Mouse (Mus musculus): ENCODE results near the gene Wdr74.

The Wdr74 gene

DNA sequence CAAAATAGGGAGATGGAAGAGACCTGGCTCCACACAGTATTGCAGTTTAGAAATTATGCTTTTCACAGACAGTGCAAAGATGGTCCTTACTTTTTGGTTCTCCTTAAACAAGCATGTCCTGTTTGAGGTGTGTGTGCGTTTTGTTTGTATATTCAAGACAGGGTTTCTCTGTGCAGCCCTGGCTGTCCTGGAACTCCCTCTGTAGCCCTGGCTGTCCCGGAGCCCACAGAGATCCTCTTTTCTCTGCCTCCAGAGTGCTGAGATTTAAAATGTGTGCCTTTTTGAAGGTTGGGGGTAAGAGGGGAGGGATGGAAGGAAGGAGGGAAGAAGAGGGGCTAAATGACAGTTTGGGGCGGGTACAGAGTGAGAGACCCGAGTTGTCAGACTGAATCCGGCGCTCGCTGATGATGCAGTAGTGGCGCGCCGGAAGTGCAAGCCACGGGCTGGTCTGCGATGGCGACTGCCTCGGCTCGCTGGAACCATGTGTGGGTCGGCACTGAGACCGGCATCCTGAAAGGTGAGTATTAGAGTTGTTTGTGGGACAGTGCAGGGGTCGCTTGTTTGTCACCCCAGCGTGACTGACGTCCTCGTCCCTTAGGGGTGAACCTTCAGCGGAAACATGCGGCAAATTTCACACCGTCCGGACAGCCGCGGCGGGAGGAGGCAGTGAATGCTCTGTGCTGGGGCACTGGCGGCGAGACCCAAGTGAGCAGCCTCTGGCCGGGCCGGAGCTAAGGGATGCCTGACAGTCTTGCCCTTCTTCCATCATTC is at the start of gene Wdr74:
Gene Wdr74 (plus strand): TSS at position 439 of the 771 bp plus-strand sequence.
- DNase-seq, result peak; percentile 97

DNA sequence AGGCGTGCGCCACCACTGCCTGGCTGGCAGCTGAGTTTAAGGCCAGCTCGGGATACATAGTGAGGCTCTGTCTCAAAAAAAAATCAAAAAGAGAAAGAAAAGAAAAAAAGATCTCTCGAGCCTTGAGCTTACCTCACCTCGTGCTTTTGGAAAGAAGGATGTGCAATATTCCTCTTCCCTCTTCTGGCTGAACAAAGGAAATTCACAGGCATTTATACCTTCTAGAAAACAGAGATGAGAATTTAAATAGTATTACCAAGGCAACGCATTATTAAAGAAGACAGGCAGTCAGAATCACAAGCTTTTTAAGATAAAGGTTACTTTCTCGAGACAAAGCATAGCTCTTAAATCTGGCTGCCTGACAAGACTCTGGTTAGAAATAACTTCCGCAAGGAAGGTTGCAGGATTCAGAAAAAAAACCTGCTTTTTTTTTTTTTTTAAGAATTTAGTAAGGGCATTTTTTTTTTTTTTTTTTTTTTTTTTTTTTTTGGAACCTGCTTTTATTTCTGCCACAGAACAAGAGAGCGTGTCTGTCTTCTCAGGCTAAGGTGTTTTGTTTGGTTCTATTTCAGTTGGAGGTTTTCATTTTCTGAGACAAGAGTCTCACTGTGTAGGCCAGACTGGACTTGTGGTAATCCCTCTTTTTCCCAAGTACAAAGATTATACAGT is 43.6 kb upstream of the Wdr74 start:
- DNase-seq, result no peak

DNA sequence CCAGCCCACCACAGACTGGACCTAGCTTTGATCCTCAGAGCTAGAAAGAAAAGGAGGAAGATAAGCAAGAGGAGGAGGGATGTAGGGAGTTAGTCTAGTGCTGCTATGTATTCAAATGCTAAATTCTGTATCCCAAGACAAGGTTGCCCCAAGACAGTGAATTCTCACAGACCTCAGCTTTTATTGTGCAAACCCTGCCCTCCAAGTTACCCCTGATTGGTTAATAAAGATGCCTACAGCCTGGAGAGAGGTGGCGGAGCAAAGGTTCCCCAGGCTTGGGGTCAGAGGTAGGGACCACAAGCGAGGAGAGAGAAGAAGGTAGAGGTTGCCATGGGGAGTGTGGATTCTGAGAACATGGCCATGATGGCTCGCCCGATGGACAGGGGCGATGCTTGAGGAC is 42.9 kb upstream of the Wdr74 start:
- no peak for DNase-seq

DNA sequence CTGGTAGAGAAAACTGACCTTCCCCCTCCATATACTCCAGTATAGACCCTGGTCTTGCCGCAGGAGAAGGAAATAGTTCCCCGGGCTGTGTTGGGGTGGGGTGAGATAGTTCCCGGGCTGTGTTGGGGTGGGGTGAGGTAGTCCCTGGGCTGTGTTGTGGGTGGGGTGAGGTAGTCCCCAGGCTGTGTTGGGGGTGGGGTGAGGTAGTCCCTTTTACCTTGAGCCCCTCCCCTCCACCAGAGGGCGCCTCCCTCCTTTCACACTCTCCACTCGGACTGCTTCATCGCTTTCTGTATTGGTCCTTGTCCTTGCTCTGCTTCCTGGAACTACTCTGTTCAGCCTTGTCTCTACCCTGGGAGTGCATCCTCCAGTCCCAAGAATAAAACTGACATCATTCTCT is 40.3 kb upstream of the Wdr74 start:
- DNase-seq, result peak in 1 of 2 experiments; percentile 47

DNA sequence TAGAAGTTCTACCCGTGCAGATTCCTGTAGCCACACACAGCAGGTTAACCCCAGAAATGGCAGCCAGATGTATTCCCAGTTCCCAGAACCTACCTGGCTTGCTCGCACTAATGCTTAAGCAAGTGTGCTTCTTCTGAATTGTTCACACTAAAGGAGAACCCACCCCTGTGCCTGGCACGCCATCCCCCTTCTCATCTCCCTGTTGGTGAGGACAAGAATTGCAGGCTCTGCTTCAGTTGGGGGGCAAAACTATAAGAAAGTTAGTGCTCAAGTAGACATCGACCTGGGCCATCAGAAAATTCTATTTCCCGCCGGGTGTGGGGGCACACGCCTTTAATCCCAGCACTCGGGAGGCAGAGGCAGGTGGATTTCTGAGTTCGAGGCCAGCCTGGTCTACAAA is 36.0 kb upstream of the Wdr74 start:
- no peak for DNase-seq

DNA sequence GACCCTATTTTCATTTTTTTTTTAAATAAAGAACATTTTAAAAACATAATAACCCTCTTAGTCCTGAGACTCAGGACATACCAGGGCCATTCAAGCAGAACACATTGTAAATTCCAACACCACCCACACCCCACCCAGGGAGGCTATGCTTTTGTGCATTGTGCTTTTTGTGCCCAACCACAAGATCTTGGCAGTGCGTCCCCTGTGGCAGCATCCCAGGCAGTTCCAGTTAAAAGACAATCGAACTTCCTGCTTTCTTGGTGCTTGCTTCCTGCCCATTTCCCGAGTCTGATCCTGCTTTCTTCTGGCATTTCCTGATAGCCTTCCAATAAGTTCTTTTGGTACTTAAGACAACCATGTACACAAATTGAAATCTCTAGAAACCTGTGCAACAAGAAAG is 33.2 kb upstream of the Wdr74 start:
- DNase-seq, result no peak

DNA sequence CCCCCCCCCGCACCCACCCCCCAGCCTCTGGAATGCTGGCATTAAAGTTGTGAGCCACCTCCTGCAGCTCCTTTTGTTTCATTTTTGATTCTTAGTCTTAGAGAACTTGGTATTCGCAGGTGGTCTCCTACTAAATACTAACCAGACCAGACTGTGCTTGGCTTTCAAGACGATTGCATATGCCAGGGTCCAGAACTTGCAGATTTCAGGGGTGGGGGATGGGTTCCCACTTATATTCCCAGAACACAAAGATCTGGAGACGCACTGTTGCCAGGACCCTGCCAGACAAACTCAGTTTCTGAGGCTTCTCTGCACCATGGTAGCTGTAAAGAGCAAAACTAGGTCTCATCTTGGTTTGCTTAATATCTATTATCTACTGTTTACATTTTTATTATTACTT is 32.1 kb upstream of the Wdr74 start:
- DNase-seq, result no peak

DNA sequence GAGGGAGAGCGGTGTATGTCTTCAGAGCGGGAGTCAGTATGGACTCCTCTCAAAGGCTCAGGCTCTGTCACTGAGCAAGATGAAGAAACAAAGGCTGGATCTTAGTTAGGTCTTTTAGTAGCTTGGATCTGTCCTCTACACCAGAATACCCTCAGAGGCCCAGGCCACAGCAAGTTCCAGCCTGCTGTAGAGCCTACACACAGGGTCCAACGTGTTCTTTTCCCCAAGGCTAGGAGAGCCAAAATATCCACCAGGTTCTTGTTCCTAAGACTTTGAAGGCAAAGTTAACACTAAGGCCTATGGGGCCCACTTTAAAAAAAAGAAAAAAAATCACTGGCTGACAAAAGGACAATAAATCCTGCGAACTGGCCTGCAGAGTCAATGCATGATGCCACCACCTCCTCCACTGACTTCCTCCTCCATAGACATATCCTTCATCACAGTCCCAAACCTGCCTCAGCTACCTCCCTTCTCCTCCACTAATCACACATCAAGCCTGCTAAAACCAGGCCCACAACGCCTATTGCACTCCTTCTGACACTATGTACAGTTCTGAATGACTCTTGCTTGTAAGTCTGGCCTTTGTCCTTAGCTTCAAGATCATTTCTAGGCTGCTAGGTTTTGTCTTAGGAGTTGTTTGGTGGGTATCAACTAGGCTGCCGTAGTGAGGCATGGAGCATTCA is 30.5 kb upstream of the Wdr74 start:
- no peak for DNase-seq

DNA sequence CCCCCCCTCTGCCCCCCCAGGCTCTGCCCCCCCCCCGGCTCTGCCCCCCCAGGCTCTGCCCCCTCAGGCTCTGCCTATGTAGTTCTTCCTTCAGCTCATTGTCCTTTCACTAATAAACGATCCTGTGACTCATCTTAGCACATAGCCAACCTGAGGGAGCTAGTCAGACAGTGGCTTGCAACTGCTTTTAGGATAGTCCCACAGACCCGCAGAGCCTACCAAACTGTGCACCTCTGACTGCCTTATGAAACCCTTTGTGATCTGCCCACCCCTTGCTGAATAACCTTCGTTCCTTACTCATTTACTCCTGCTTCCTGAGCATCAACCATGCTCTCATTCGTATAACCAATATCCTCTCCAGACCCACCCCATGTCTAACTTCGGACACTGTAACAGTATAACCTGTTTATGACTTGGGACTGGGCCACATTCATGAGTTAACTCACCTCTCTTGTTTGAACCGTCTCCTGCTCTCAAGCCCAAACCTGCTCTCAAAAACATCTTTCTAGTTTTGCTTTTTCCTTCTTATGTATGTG is 29.4 kb upstream of the Wdr74 start:
- DNase-seq, result no peak

DNA sequence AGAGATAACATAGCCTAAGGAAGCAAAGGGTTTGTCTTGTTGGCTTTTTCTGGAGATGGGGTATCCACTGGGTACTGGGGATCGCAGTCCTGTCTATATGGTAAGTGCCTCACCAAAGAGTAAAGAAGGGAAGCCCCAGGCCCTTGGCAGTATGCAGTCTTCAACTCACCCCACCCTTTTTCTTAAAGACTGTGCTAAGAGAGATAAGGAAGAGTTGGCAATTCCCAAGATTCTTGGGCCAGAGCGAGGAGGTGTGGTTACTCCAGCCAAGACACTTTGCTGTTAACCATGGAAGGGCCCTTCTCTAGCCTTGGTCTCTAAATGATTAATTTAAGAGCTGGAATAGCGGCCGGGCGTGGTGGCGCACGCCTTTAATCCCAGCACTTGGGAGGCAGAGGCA is 28.7 kb upstream of the Wdr74 start:
- no peak for DNase-seq

DNA sequence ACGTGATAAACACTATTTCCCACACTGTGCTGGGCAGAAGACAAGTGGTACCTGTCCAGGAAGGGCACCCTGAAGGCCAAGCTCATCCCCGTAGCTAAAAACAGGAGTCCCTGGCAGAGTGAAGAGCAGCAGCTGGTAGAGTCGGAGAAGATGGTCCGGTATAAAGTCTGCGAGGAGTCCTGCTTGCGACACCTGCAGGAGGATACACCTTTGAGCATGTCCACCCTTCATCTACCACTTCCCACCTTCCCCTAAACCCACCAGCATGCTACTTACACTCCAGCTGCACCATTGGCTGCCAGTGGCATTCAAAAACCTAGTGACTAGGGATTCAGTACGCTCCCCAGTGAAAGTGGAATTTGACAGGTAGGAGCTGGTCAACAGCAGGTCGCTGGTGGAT is 26.7 kb upstream of the Wdr74 start:
- DNase-seq, result no peak

DNA sequence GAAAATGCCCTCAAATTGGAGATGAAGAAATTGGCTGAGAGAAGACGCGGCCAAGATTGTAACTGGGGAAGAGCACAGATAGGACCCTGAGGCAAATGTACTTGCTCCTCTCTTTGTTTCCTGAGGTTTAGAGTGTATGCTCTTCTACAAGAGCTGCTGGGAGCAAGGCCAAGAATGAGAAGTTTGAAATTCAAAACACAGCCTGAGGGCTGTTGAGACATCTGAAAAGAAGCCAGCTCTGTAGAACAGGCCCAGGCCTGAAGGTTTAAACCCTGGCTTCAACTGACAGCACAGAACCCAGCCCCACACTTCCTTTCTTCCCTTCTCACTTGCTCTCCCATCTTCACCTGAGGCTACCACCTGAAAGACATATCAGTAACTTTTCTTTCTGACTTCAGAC is 25.6 kb upstream of the Wdr74 start:
- DNase-seq, result peak in 1 of 2 experiments; percentile 36

DNA sequence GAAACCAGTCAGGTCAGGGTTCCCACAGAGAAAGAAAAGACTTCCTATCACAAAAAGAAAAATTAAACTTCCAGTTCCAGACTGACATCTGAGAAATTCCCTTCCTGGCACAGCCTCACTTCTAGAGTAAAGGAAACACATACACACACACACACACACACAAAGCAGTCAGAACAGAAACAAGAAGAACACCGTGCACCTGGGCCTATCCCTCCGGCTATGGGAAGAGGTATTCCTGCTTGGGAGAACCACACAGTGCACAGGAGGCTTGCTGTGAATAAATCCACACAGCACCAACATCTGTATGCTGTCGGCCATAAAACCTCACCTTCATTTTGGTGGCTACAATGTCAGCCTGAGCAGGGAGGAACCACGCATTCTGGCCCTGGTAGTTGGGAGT is 24.1 kb upstream of the Wdr74 start:
- DNase-seq, result no peak

DNA sequence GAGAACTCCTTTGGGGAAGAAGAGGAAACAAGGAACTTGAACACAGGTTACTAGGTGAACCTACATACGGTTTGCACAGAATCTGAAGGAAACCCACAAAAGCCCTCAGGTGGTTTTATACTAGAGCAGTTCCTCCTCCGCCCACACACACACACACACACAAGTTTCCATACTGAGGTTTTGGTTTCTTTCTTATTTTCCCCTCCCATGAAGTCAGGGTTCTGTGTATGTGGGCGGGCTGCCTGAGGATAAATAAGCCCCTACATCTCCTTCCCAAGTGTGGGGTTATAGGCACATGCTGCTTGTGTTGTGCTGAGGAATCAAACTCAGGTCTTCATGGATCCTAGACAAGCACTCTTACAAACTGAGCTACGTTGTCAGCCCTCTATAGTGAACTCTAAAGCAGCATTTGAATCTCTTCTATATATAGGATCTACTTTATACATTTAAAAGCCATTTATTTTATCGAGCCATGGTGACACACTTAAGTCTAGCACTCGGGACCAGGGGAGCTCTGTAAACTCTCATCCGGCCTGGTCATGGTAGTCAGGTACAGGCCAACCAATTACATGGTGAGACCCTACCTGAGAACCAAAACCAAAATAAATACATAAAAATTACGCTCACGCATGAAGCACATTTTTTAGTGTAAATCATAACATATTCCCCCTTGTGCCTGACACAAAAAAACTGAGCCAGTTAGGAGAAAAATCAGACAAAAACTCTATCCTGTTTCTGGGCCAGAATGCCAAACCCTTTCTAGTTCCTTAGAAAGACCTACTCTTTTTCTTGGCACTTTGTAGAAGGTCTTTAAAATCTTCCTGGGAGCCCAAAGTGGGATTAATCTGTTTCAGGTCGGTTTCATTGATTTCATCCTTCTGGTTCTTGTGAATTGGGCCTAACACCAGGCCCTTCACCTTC is 23.4 kb upstream of the Wdr74 start:
- DNase-seq, result no peak

DNA sequence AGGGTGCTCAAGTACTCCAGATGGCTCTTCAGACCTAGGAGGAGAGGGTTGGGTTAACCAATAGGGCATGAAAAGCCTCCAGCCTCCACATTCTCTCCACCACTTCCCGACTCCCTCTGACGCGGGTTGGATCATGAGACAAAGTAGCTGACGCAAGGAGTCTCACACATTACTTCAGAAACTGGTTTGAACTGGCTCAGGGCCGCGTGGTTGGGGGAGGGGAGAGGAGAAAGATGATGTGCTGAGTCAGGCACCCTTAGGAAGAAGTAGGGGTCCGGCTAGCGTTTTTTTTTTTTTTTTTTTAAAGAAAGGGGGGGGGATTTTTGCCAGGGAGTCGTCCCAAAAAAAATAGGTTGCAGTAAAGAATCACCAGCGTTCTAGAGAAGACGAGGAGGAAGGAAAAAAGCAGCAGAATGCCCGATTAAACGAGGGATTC is 22.7 kb upstream of the Wdr74 start:
- peak; percentile 82 to 83 for DNase-seq

DNA sequence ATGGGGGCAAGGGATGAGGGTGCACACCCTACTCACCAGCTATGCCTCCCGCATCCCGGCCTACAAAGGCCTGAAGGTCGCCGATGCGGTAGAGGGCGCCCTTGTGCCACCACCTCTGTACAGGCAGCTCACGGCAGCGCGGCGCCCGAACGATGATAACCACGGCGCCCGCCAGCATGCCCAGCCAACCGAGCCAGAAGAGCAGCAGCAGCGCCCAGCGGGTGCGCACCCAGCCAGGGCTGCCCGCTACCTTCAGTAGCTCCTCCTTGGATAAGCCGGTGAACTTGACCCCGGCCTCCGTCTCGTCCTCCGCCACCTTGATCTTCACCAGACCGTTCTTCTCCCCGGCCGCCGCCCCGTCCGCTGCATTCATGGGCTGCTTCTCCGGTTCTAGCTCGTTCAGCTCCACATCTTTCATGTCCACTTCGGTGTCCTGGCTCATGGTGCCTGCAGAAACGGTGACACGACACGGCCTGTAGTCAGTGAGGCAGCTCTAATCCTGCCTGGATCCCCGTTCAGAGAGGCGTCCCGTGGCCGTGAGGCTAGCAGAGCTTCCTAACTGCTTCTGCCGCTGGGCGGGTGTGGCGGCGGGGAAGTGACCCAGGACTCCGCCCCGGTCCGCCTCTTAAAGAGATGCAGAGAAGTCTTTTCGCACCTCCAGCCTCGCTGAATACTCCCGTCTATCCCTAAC is 22.2 kb upstream of the Wdr74 start:
- peak; percentile 98 for DNase-seq

DNA sequence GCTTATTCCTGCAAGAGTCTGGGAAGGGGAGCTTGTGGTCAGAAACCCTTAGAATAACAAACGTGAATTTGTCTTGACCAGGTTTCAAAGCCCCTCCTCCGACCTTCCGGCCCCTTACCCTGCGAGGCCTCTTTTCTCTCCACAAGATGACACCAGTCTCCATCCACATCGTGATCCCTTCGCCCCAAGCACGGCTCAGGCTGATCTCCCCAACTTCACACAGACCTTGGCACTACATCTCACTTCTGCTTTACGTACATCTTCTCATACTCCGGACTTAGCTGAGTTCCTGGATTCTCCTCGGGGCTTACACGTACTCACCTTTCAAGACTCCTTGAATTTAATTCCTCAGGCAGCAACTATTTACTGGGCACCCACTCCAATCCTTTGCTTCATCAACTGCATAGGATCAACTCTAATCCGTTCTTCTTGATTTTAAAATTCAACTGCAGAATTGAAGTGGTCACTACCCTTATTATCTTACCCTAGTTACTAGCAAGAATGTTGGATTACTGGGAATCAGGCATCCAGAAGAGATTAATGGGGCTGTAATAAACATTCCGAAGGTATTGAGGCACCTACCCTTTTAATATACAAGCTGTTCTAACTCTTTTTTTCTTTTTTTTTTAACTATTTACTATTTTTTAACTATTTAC is 21.5 kb upstream of the Wdr74 start:
- DNase-seq, result no peak

DNA sequence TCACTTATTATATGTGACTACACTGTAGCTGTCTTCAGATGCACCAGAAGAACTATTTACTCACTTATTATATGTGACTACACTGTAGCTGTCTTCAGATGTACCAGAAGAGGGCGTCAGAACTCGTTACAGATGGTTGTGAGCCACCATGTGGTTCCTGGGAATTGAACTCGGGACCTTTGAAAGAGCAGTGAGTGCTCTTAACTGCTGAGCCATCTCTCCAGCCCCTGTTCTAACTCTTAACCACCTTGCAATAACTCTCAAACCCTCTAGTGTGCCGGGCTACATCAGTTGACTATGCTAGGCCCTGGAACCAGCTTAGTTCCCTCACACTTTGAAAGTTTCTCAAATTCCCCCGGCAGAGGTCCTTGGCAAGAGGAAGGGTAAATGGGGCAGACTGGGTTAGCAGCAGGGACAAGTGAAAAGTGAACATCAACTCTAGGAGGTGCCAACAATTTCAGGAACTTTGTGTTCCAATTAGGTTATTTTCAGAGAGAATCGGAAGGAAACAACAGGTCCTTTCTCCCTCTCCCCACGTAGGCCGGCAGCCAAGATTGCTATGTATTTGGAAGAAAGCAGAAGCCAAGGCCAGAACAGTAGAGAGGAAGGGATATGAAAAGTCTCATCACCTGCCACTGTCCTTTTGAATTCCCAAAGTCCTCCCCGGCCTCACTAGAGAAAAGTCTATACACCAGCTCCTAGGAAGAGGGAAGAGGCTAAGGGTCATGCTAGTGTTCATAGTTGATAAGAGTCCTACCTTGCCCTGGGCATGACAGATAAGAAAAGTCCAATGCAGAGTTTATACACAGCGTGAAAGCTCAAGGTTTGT is 20.8 kb upstream of the Wdr74 start:
- DNase-seq, result peak in 1 of 2 experiments; percentile 38

DNA sequence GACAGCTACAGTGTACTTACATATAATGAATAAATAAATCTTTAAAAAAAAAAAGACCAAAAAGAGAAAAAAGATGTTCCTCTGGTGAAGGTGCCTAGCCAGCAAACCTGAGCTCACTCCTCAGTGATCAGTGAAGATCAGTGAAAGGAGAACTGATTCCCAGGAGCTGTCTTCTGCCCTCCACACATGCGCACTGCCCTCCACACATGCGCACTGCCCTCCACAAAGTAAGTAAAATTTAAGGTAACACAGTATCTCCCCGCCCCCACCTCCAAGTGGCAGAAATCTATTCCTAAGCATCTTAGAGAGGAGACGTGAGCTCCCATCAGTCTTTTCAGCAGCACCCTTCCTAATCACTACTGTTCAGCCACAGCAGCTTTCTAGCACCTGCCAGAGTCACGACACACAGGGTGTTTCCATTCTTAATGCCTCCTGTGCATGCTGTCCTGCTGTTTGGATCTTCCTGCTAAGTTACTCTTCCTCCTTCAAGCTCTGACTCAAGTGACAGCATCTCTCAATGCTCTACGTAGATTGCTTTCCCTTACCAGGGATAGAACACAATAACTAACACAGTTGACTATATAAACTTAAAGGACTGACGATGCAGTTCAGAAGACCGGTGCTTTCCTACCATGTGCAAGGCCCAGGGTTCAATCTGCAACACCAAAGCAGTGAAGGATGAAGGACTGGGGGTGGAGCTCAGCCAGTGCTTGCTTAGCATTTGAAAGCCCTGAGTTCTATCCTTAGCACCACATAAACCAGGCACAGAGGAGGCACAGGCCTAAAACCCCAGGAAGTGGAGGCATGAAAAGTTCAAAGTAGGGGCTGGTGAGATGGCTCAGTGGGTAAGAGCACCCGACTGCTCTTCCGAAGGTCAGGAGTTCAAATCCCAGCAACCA is 19.5 kb upstream of the Wdr74 start:
- DNase-seq, result no peak
